Mouse (Mus musculus): ENCODE results near the gene Lif.

DNA sequence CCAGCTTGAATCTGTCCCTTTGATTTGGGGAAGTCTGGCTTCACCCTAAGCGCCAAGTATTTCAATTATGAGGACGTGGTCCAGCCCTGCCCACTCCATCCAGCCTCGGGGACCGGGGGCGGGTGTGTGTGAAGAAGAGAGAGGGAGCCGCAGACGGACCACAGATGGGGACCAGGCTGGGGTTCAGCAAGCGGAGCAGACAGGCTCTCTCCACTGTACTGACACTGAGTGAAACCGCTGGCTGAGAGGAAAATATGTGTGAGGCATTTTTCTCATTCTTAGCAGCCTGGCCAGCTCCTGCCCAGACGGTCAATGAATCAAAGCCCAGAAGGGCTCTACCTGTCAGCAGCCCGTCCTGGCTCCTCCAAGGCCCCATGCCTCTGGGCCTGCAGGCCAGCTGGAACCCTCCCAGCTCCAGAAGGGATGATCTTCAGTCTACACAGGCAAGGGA is 19.1 kb downstream of the Lif start:
- TF ChIP-seq CTCF (IDR thresholded peaks at IDR 0.05; ENCODE audit: low read depth, low read length): no peak
- TF ChIP-seq POLR2A (IDR thresholded peaks at IDR 0.05; ENCODE audit: extremely low read depth, insufficient read depth, low read length): no peak

Data from liver, adult 2 months (tissue).